Mouse (Mus musculus): ENCODE data around the gene Qtrt2.

DNA sequence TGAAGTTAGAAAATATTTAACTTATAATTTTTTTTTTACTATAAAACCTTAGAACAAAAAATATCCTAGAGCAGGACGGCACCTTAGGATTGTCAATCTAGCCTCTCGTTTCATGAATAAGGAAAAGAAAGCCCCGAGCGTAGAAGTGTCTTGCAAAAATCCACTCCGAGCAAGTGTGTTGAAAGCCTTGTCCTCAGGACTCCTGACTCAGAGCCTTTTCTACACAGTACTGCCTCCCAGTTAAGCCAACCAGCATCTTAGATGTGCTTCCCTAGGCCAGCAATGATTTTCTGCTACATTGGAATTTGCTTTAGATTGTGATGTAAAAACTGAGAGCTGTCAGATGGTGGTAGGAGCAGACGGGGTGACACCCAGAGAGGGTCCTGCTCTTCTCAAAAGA lies 6.4 kb upstream of the Qtrt2 start:
- TF ChIP-seq GATA1 (IDR thresholded peaks at IDR 0.05; ENCODE audit: borderline replicate concordance, low read length) (no peak), FLI1 (IDR thresholded peaks at IDR 0.05; ENCODE audit: low read length) (no peak)

Data from megakaryocyte, embryonic 14.5 days (primary cell).